Mouse (Mus musculus): ENCODE measurements at regions not wholly inside any gene's neighbourhood (a gene's known extent, or its start where the extent isn't known, plus 50 kb on each side); places are given as distances from the start of the nearest gene placed in this dataset.

DNA sequence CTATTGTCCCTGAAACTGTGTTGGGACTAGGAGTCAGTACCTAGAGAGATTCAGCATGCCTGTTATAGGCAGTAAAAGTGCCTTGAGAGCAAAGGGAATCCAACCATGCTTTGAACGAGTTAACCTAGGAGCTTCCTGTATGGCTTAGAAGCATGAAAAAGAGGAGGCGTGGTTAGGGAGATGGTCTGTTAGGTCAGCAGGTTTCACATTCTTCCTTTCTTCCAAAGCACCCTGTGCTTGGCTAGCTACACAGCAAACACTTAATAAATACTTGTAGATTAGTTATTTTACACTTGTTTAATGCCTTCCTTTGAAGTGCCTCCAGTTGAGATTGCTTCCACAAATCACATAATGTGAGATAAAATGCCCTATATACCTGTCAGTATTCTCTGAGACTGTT lies 284.9 kb upstream of the Adgra3 start:
- Histone ChIP-seq H3K4me3 (ENCODE audit: low read depth, low read length) (no peak overlapping the region), H3K36me3 (replicated peaks; ENCODE audit: insufficient read depth, low read length) (no peaks in the 10 kb centered on the region), H3K27ac (ENCODE audit: low read depth) (no peak overlapping the region), H3K4me2 (ENCODE audit: low read depth, low read length) (no peak overlapping the region), H3K9ac (replicated peaks) (no peak overlapping the region), H3K4me1 (ENCODE audit: insufficient read depth) (no peaks in the 10 kb centered on the region), H3K9me3 (ENCODE audit: low read length) (no peaks in the 10 kb centered on the region), H3K27me3 (ENCODE audit: insufficient read depth, low read length) (no peaks in the 10 kb centered on the region)
- no peak for TF ChIP-seq CTCF (IDR thresholded peaks at IDR 0.05; ENCODE audit: low read depth)
- no peak for TF ChIP-seq EP300 (IDR thresholded peaks at IDR 0.05; ENCODE audit: low read depth)
- WGBS (ENCODE audit: insufficient replicate concordance): 63% methylated on average over 2 of the region's 2 CpGs
- DNase-seq (no peak), ATAC-seq (no peak)

DNA sequence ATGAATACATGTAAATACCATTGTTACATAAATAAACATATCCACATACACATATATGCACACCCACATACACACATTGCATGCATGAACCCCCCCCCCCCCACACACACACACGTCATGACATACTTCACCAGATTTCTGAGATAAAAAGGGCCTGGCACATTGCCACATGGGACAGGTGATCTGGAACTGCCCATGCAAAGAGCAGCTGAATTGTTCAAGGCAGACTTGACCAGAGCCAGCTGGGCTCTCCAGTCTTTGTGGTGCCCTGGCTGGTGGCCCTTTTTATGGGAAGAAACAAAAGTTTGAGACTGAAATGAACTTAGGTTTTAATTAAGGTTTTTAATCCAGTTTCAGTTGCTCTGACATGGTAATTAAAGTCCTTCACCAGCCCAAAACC lies 250.7 kb upstream of the Adgra3 start:
- H3K4me3 ChIP-seq (ENCODE audit: low read depth, low read length): no peak overlapping the region
- H3K4me2 ChIP-seq (ENCODE audit: low read depth, low read length): no peak overlapping the region
- DNase-seq (no peak), ATAC-seq (no peak)
- H3K27ac ChIP-seq (ENCODE audit: low read depth): no peak overlapping the region
- no peaks in the 10 kb centered on the region for H3K36me3 ChIP-seq (replicated peaks; ENCODE audit: insufficient read depth, low read length)
- H3K9me3 ChIP-seq (ENCODE audit: low read length): no peaks in the 10 kb centered on the region
- TF ChIP-seq EP300 (IDR thresholded peaks at IDR 0.05; ENCODE audit: low read depth): no peak
- TF ChIP-seq CTCF (IDR thresholded peaks at IDR 0.05; ENCODE audit: low read depth): no peak
- H3K9ac ChIP-seq (replicated peaks): no peak overlapping the region
- no peaks in the 10 kb centered on the region for H3K4me1 ChIP-seq (ENCODE audit: insufficient read depth)
- H3K27me3 ChIP-seq (ENCODE audit: insufficient read depth, low read length): no peaks in the 10 kb centered on the region
- WGBS (ENCODE audit: insufficient replicate concordance): 57% methylated on average over 1 of the region's 1 CpGs

DNA sequence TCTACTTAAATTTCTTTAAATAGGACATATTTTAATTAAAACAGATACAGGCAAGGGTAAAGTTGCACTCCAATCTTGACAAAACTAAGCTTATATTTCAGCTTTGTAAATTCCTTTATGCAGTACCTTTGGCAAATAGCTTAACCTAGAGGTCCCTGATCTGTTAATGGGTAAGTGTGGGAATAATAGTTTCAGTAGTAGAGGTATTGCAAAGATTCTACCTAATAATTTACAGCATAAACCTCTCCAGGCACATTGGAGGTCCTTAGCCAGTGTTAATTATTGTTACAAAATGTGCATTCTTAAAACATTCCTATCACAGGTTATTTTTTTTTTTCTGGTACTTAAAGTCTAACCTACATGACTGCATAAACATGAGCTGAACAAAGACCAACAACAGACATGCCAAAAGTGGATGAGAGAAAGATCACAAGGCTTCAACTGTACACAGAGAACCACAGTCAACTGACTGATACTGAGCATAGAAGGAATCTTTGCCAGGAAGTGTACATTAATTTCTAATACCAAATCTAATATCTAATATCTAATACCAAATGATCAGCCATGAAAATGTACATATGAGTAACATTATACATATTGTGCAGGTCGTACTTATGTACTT lies 245.2 kb upstream of the Adgra3 start:
- Histone ChIP-seq H3K36me3 (replicated peaks; ENCODE audit: insufficient read depth, low read length) (no peaks in the 10 kb centered on the region), H3K4me2 (ENCODE audit: low read depth, low read length) (no peak overlapping the region), H3K4me1 (ENCODE audit: insufficient read depth) (no peaks in the 10 kb centered on the region), H3K27me3 (ENCODE audit: insufficient read depth, low read length) (no peaks in the 10 kb centered on the region), H3K27ac (ENCODE audit: low read depth) (no peak overlapping the region), H3K9ac (replicated peaks) (no peak overlapping the region), H3K9me3 (ENCODE audit: low read length) (no peaks in the 10 kb centered on the region), H3K4me3 (ENCODE audit: low read depth, low read length) (no peak overlapping the region)
- no peak for DNase-seq
- ATAC-seq: no peak
- WGBS (ENCODE audit: insufficient replicate concordance): 43% methylated on average over 1 of the region's 1 CpGs
- TF ChIP-seq CTCF (IDR thresholded peaks at IDR 0.05; ENCODE audit: low read depth) (no peak), EP300 (IDR thresholded peaks at IDR 0.05; ENCODE audit: low read depth) (no peak)

DNA sequence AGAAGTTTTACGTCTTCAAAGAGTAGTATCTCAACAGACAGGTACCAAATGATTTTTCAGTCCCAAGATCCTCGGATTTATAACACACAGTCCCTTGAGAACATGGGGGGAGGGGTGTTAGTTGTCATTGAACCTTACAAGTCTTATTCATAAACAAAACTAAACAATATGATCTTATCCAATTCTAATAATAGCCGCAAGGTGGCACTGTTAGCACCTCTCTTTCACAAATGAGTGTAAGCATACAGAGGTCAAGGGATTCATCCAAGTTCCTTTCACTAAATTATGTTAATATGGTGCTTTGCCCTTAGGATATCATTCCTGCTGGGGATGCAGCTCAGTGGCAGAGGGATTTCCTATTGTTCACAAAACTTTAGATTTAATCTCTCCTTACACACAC lies 235.0 kb upstream of the Adgra3 start:
- ATAC-seq (no peak), DNase-seq (no peak)
- Histone ChIP-seq H3K9me3 (ENCODE audit: low read length) (no peaks in the 10 kb centered on the region), H3K36me3 (replicated peaks; ENCODE audit: insufficient read depth, low read length) (no peaks in the 10 kb centered on the region), H3K27ac (ENCODE audit: low read depth) (no peak overlapping the region), H3K9ac (replicated peaks) (no peak overlapping the region), H3K4me2 (ENCODE audit: low read depth, low read length) (no peak overlapping the region), H3K27me3 (ENCODE audit: insufficient read depth, low read length) (no peaks in the 10 kb centered on the region), H3K4me1 (ENCODE audit: insufficient read depth) (no peaks in the 10 kb centered on the region), H3K4me3 (ENCODE audit: low read depth, low read length) (no peak overlapping the region)
- peak; percentile 18; the same call in 1 of the 2 replicates for TF ChIP-seq CTCF (IDR thresholded peaks at IDR 0.05; ENCODE audit: low read depth)
- no peak for TF ChIP-seq EP300 (IDR thresholded peaks at IDR 0.05; ENCODE audit: low read depth)
- 51% methylated on average over 3 of the region's 3 CpGs for WGBS (ENCODE audit: insufficient replicate concordance)

DNA sequence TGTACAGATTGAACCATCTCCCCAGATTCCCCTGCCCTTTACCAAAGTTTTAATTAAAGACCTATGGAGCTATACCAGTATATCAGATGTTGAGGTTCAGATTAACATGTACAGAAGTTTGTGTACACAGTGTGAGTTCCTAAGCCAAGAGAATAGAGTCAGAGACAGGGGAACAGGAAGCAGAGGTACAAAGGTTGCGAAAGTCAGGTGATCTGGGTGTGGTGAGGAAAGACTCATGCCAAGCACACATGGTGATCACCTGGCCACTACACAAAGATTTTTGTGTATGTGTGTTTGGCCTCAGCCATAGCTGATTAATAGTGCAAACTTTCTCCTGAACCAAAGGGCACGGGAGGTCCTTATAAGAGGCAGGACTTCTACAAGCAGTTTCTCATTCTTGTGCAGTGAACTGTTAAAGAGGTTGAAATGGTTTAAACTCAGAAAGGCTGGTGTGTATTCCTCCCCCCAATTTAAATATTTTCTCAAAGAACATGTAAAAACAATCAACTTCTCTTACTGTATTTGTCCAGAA lies 232.1 kb upstream of the Adgra3 start:
- H3K4me2 ChIP-seq (ENCODE audit: low read depth, low read length): no peak overlapping the region
- H3K27ac ChIP-seq (ENCODE audit: low read depth): no peak overlapping the region
- no peaks in the 10 kb centered on the region for H3K4me1 ChIP-seq (ENCODE audit: insufficient read depth)
- H3K4me3 ChIP-seq (ENCODE audit: low read depth, low read length): no peak overlapping the region
- WGBS (ENCODE audit: insufficient replicate concordance): 70% methylated on average over 2 of the region's 2 CpGs
- H3K9me3 ChIP-seq (ENCODE audit: low read length): no peaks in the 10 kb centered on the region
- H3K27me3 ChIP-seq (ENCODE audit: insufficient read depth, low read length): no peaks in the 10 kb centered on the region
- H3K9ac ChIP-seq (replicated peaks): no peak overlapping the region
- TF ChIP-seq EP300 (IDR thresholded peaks at IDR 0.05; ENCODE audit: low read depth) (no peak), CTCF (IDR thresholded peaks at IDR 0.05; ENCODE audit: low read depth) (no peak)
- no peak for ATAC-seq
- DNase-seq: no peak
- no peaks in the 10 kb centered on the region for H3K36me3 ChIP-seq (replicated peaks; ENCODE audit: insufficient read depth, low read length)

DNA sequence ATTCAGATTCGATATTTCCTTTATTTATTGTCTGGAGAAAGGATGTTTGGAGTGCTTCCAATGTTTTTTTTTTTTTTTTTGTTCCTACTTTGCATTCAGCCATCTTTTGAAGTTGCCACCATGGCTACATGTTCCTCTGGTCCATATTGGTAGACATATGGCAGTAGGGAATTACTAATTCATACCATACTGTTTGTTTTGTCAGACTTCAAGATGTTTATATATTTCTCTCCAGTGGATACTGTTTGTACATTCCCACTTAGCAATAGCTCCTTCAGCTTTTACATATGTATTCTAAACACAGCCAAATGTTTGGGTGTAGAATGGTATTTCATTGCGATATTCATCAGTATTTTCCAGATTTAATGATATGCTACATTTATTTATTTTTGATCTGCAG lies 201.6 kb upstream of the Adgra3 start:
- no peak overlapping the region for H3K27ac ChIP-seq (ENCODE audit: low read depth)
- H3K36me3 ChIP-seq (replicated peaks; ENCODE audit: insufficient read depth, low read length): no peaks in the 10 kb centered on the region
- no peaks in the 10 kb centered on the region for H3K27me3 ChIP-seq (ENCODE audit: insufficient read depth, low read length)
- H3K4me3 ChIP-seq (ENCODE audit: low read depth, low read length): no peak overlapping the region
- DNase-seq: no peak
- H3K9me3 ChIP-seq (ENCODE audit: low read length): no peaks in the 10 kb centered on the region
- TF ChIP-seq CTCF (IDR thresholded peaks at IDR 0.05; ENCODE audit: low read depth): no peak
- TF ChIP-seq EP300 (IDR thresholded peaks at IDR 0.05; ENCODE audit: low read depth): no peak
- 61% methylated on average over 2 of the region's 2 CpGs for WGBS (ENCODE audit: insufficient replicate concordance)
- H3K4me2 ChIP-seq (ENCODE audit: low read depth, low read length): no peak overlapping the region
- no peak overlapping the region for H3K9ac ChIP-seq (replicated peaks)
- ATAC-seq: no peak
- H3K4me1 ChIP-seq (ENCODE audit: insufficient read depth): no peaks in the 10 kb centered on the region
